Mouse (Mus musculus) yolk sac, embryonic 10.5 days (tissue): Measurements from ENCODE around the gene Olfr896-ps1.

Experiments
- DNase-seq: peaks from one replicate; pipeline ENCODE4 v3.0.0-alpha.2; 2017; ENCODE audit warnings: low spot score

Gene Olfr896-ps1

GRCm38 (mm10) chr9:38290807-38291206, at the start of gene Olfr896-ps1:
TSS of gene Olfr896-ps1 (plus strand) at chr9:38291107.
- DNase-seq = no peak

- DNase-seq = no peak
Measured at GRCm38 (mm10) chr9:38252474-38252873, 38.4 kb upstream of the Olfr896-ps1 start, which contains the start of gene Olfr143. TSS of gene Olfr143 (plus strand) at chr9:38252774.

GRCm38 (mm10) chr9:38267551-38267950, 23.4 kb upstream of the Olfr896-ps1 start, which contains the start of gene Olfr895:
TSS of gene Olfr895 (plus strand) at chr9:38267851.
- no peak for DNase-seq

GRCm38 (mm10) chr9:38328760-38329159, 37.9 kb downstream of the Olfr896-ps1 start, which contains the start of gene Olfr25:
TSS of gene Olfr25 (plus strand) at chr9:38329060.
- DNase-seq = no peak
